ENCODE assay signal across 16 mouse cellular contexts in genomic region chr9:67003656-67004055, GRCm38 (mm10). TPM values are rescaled to one million over a fixed set of nuclear protein-coding genes. Genes with fewer than 3 reads are reported as not detected.
A peak's percentile ranks its signal among the peaks of the same experiment; 100 is the strongest.
DNase-seq lines count a peak whose midpoint lies in the region; TF ChIP-seq lines count a peak whose summit lies in the region.
"Had no signal": no experiment of that assay in that cellular context is flagged by ENCODE, and none has a peak within 500 bp of the region (broad histone marks: within the 10 kb centered on the region; RNA-seq: fewer than 3 reads in every experiment).

No protein-coding gene starts in this region.

- H3K36me3 ChIP-seq in small intestine, adult 2 months (ENCODE audit: control insufficient read depth, insufficient read depth, low read length): no peaks in the 10 kb centered on the region
- H3K36me3 ChIP-seq: embryonic facial prominence, embryonic 10.5 days; heart, embryonic 13.5 days; hindbrain, embryonic 12.5 days had no signal

- 58% methylated on average over 4 of the region's 4 CpGs for WGBS in small intestine, adult 2 months

- TF ChIP-seq POLR2A in small intestine, adult 2 months (IDR thresholded peaks at IDR 0.05; ENCODE audit: low read depth, low read length): no peak

- H3K4me3 ChIP-seq in small intestine, adult 2 months (ENCODE audit: low read depth, low read length): no peak overlapping the region
- H3K4me3 ChIP-seq: embryonic facial prominence, embryonic 10.5 days; forebrain, embryonic 13.5 days; heart, embryonic 13.5 days; hindbrain, embryonic 12.5 days had no signal

- H3K27me3 ChIP-seq in small intestine, adult 2 months (ENCODE audit: control insufficient read depth, insufficient read depth, low read length): no peaks in the 10 kb centered on the region
- H3K27me3 ChIP-seq: forebrain, embryonic 13.5 days; heart, embryonic 13.5 days; hindbrain, embryonic 12.5 days; Patski had no signal

- H3K27ac ChIP-seq in small intestine, adult 2 months (ENCODE audit: insufficient read depth, low read depth, low read length): 0 out of 2 replicates have a peak overlapping the region, but pooled peaks have one; percentile 24
- H3K27ac ChIP-seq: embryonic facial prominence, embryonic 10.5 days; forebrain, embryonic 13.5 days; heart, embryonic 13.5 days; hindbrain, embryonic 12.5 days had no signal

- DNase-seq in adrenal gland, adult 2 months: peak; percentile 63
- DNase-seq in adrenal gland, postnatal 10 days: no peak
- peak; percentile 26 for DNase-seq in kidney, adult 11 months
- DNase-seq in kidney, postnatal 10 days: no peak
- DNase-seq in adrenal gland, postnatal 14 days: peak; percentile 30
- no peak for DNase-seq in layer of hippocampus, adult 9-11 months
- DNase-seq: cerebellum, adult 2 months; forebrain, postnatal 0 days; gastrocnemius, postnatal 14 days; heart, postnatal 36 days had no signal

- no peak for TF ChIP-seq CTCF in small intestine, adult 2 months (IDR thresholded peaks at IDR 0.05; ENCODE audit: extremely low read depth, insufficient read length, insufficient replicate concordance, low read depth, low read length)

- peaks cover 13% of the 10 kb centered on the region for H3K4me1 ChIP-seq in small intestine, adult 2 months (ENCODE audit: control insufficient read depth, insufficient read depth, insufficient read length, low read length)
- H3K4me1 ChIP-seq: forebrain, embryonic 13.5 days had no signal

RNA-seq across cellular contexts. Expression of gene Lactb, which starts 28.4 kb away (rescaled TPM):
- total RNA-seq in adrenal gland, adult 2 months (2021): 10 to 100 TPM; 15.7 to 19.1 TPM
- polyA plus RNA-seq in adrenal gland, adult 2 months (2012; rRNA removed): 23.6 and 32.2 TPM in 2 replicates
- total RNA-seq in adrenal gland, postnatal 10 days (2021): 10 to 100 TPM; 18.7 to 20.3 TPM
- total RNA-seq in adrenal gland, postnatal 14 days (2021): 19.1 and 20.8 TPM in 2 replicates
- 16.3 and 26.8 TPM in 2 replicates for polyA plus RNA-seq in small intestine, adult 2 months (2012; rRNA removed)

RNA-seq across cellular contexts. Expression of gene Tpm1, which starts 45.5 kb away (rescaled TPM):
- total RNA-seq in adrenal gland, adult 2 months (2021): 100 to 1,000 TPM; 144 to 271 TPM
- polyA plus RNA-seq in adrenal gland, adult 2 months (2012; rRNA removed): 30.7 and 42.3 TPM in 2 replicates
- 100 to 1,000 TPM; 371 to 920 TPM for total RNA-seq in adrenal gland, postnatal 10 days (2021)
- total RNA-seq in adrenal gland, postnatal 14 days (2021): 183 and 207 TPM in 2 replicates
- 146 and 242 TPM in 2 replicates for polyA plus RNA-seq in small intestine, adult 2 months (2012; rRNA removed)

RNA-seq across cellular contexts. Expression of gene Rps27l, which starts 57.8 kb away (rescaled TPM):
- total RNA-seq in adrenal gland, adult 2 months (2021): 100 to 1,000 TPM; 252 to 306 TPM
- polyA plus RNA-seq in adrenal gland, adult 2 months (2012; rRNA removed): 3.9 and 6.2 TPM in 2 replicates
- 100 to 1,000 TPM; 312 to 350 TPM for total RNA-seq in adrenal gland, postnatal 10 days (2021)
- total RNA-seq in adrenal gland, postnatal 14 days (2021): 291 and 304 TPM in 2 replicates
- 9.6 and 10.2 TPM in 2 replicates for polyA plus RNA-seq in small intestine, adult 2 months (2012; rRNA removed)

Comparison
In these comparisons a context has a peak if more than half of its experiments do, and no peak if none do; other contexts are left out.
1. DNase-seq: peak in adrenal gland, adult 2 months (single experiment), kidney, adult 11 months (single experiment) and adrenal gland, postnatal 14 days (single experiment); none in adrenal gland, postnatal 10 days (single experiment), kidney, postnatal 10 days (single experiment) and layer of hippocampus, adult 9-11 months (single experiment).